Mouse (Mus musculus) neural tube, embryonic 11.5 days (tissue): ENCODE results near the gene Adra1b. TPM values are rescaled to one million over a fixed set of nuclear protein-coding genes. Genes with fewer than 3 reads are reported as not detected.
A peak's percentile ranks its signal among the peaks of the same experiment; 100 is the strongest.

Experiments used
- ATAC-seq: fragments of 200-750 bp; cut with Nextera tagmentation; 2 replicates; pipeline ENCODE4 v1.8.0; 2017; ENCODE audit warnings: moderate number of reproducible peaks, mild to moderate bottlenecking, moderate TSS enrichment, moderate library complexity; ENCODE audit not compliant: insufficient read depth, low FRiP score, low TSS enrichment
- DNase-seq: peaks from one replicate; pipeline ENCODE4 v3.0.0-alpha.2; 2015; ENCODE audit warnings: low spot score
- H3K27ac ChIP-seq: fragments of 300-500 bp; sonication (generic); 2 replicates; pipeline ENCODE4 v1.5.1; 2014; ENCODE audit warnings: low read depth, mild to moderate bottlenecking, low read length
- H3K27me3 ChIP-seq: fragments of 300-500 bp; sonication (generic); 2 replicates; pipeline ENCODE4 v1.6.1; 2014; ENCODE audit warnings: mild to moderate bottlenecking, low read length, mixed read lengths; ENCODE audit not compliant: control insufficient read depth, insufficient read depth
- H3K36me3 ChIP-seq: fragments of 300-500 bp; sonication (generic); 2 replicates; pipeline ENCODE4 v1.6.1; 2014; ENCODE audit warnings: mild to moderate bottlenecking, low read length, moderate library complexity, mixed read lengths; ENCODE audit not compliant: control insufficient read depth, insufficient read depth
- H3K4me1 ChIP-seq: fragments of 300-500 bp; sonication (generic); 2 replicates; pipeline ENCODE4 v1.6.1; 2014; ENCODE audit warnings: low read length, mixed read lengths; ENCODE audit not compliant: control insufficient read depth, insufficient read depth
- H3K4me2 ChIP-seq: fragments of 300-500 bp; sonication (generic); 2 replicates; pipeline ENCODE4 v1.6.1; 2014; ENCODE audit warnings: low read depth, mild to moderate bottlenecking, moderate library complexity
- H3K4me3 ChIP-seq: fragments of 300-500 bp; sonication (generic); 2 replicates; pipeline ENCODE4 v1.5.1; 2014; ENCODE audit warnings: low read depth, low read length
- H3K9ac ChIP-seq: fragments of 300-500 bp; sonication (generic); 2 replicates; pipeline ENCODE4 v1.6.1; 2014; ENCODE audit warnings: mild to moderate bottlenecking, low read length
- H3K9me3 ChIP-seq: fragments of 300-500 bp; sonication (generic); 2 replicates; pipeline ENCODE4 v1.6.1; 2016; ENCODE audit warnings: low read length; ENCODE audit not compliant: control insufficient read depth
- WGBS: fragments of 180-500 bp; shearing (Covaris S2); extraction: QIAGEN DNeasy Blood & Tissue Kit; methylation state at CpG from one replicate; pipeline ENCODE4 v1.1.7; 2014; 5-methylcytosine and 5-hydroxymethylcytosine counted together
- polyA plus RNA-seq: library from polyadenylated mRNA; unstranded; fragments of >200 nt; fragmentation: Nextera tagmentation; extraction: Ambion mirVana; gene quantifications from 2 replicates; pipeline ENCODE4 v1.2.1, GENCODE M21; 2014

The Adra1b gene
- polyA plus RNA-seq, 1 experiment from 2014 or later: 0.37 TPM

DNA sequence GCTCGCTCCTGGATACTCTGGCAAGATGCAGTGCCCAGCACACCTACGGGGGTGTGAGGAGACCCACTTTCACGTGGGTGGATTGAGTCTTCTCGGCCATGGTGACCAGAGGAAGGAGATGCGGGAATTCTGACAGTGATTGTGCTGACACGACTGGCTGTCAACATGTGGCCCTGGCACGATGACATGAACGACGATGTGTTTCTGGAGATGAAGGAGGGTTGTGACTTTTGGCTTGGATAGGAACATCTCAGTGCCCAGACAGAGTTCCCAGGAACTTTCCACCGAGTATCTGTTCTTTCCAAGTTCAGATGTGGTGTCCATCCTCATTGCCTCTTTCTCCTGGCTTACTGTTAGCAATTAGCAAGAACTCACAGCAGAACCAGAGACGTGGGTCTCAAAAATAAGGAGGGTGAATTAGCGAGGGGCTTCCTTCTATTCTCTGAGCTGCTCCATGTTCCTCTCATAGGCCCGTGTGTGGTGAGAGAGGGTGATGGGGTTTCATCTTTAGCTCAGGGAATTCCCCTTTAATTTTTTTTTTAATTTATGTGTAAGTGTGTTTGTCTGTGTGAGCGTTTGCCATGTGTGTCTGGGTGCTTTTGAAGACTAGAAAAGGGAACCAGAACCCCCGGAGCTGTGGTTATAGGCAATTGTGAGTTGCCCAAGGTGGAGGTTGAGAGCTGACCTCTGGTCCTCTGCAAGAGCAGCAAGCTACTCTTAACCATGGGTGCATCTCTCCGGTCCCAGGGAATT, 11.3 kb upstream of the Adra1b start:
- Histone ChIP-seq H3K36me3 (no peaks in the 10 kb centered on the region), H3K4me1 (no peaks in the 10 kb centered on the region), H3K9me3 (no peaks in the 10 kb centered on the region), H3K27ac (no peak overlapping the region), H3K9ac (no peak overlapping the region), H3K4me3 (no peak overlapping the region), H3K27me3 (no peaks in the 10 kb centered on the region), H3K4me2 (no peak overlapping the region)
- ATAC-seq: no peak
- DNase-seq: no peak
- 91% methylated on average over 16 of the region's 16 CpGs for WGBS

DNA sequence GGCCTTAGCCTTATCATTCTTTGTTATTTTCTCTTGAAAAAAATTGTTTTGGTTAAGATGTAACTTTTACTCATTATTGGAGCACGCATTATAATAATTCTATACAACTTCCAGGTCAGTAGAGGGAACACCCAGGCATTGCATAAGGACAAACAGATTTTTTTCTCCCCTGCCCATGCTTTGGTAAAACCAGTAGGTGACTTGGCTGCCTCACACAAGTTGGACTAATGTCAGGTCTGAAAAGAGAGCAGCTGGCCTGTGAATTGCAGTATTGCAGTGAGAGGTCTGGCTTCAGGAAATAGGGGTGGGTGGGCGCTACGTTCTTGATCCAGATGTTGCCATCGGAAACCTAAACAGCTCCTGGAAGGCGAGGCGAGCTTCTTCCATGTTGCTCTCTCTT, 10.6 kb upstream of the Adra1b start:
- Histone ChIP-seq H3K27me3 (no peaks in the 10 kb centered on the region), H3K9ac (no peak overlapping the region), H3K36me3 (no peaks in the 10 kb centered on the region), H3K27ac (no peak overlapping the region), H3K4me1 (no peaks in the 10 kb centered on the region), H3K9me3 (no peaks in the 10 kb centered on the region), H3K4me2 (no peak overlapping the region), H3K4me3 (no peak overlapping the region)
- WGBS: 82% methylated on average over 6 of the region's 6 CpGs
- DNase-seq (no peak), ATAC-seq (no peak)

DNA sequence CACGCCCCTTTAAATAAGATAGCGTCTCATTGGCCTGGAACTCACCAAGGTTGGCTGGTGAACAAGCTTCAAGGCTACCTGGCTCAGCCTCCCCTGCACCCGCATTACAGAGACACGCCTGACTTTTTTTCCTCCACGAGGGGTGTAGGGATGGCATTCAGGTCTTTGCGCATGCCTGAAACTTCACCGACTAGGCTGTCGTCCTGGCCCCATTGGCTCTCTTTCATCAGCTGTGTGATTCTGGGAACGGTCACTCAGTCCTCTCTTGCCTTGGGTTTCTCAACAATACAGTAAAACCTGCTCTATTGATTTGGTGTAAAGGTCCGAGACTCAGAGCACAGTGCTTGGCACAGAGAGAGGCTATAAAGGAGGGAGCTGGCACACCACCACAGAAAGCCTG, 2.3 kb upstream of the Adra1b start:
- no peaks in the 10 kb centered on the region for H3K9me3 ChIP-seq
- no peak for DNase-seq

DNA sequence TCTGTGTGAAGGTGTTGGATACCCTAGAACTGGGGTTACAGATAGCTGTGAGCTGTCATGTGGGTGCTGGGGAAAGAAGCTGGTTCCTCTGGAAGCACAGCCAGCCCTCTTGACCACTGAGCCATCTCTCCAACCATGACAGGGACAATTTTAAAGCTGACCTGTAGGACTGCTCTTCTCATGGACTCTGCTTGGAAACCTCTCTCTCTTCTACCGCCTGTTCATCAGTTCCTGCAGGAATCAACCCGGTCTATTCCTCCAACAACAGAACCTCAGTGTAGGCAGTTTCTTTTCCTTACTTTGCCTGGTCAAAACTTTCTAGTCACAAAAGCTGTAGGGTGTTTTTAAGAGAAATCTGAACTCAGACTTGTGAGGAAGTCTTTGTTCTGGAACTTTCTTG, 1.3 kb downstream of the Adra1b start:
- ATAC-seq (no peak), DNase-seq (no peak)
- Histone ChIP-seq H3K36me3 (no peaks in the 10 kb centered on the region), H3K4me1 (no peaks in the 10 kb centered on the region), H3K4me3 (no peak overlapping the region), H3K4me2 (no peak overlapping the region), H3K27me3 (no peaks in the 10 kb centered on the region), H3K27ac (no peak overlapping the region), H3K9me3 (no peaks in the 10 kb centered on the region), H3K9ac (no peak overlapping the region)
- 89% methylated on average over 2 of the region's 2 CpGs for WGBS

More for the DNA sequence above, 2.3 kb upstream of the Adra1b start:
- H3K27ac ChIP-seq: no peak overlapping the region
- no peak overlapping the region for H3K9ac ChIP-seq
- no peak overlapping the region for H3K4me2 ChIP-seq
- H3K27me3 ChIP-seq: no peaks in the 10 kb centered on the region
- WGBS: 82% methylated on average over 10 of the region's 10 CpGs
- no peak for ATAC-seq
- H3K4me3 ChIP-seq: no peak overlapping the region
- no peaks in the 10 kb centered on the region for H3K36me3 ChIP-seq
- H3K4me1 ChIP-seq: no peaks in the 10 kb centered on the region

DNA sequence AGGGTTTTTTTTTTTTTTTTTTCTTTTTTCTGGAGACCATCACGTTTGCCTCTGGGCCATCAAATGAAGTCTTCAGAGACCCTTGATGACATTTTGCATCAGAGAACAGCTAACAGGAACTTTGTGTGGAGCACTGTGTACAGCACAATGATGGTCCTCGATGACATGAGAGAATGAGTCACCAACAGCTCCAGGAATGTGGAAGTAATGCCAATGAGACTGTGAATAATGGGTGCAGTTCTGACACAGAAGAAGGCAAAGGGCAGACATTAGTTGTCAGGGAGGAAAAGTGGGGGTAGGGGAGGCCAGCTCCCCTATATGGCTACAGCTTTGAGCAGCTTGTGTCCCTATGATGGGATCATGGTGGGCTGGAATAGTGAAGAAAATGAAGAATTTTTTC, 5.7 kb downstream of the Adra1b start:
- no peaks in the 10 kb centered on the region for H3K4me1 ChIP-seq
- H3K27ac ChIP-seq: no peak overlapping the region
- no peak overlapping the region for H3K9ac ChIP-seq
- DNase-seq (no peak), ATAC-seq (no peak)
- 77% methylated on average over 2 of the region's 2 CpGs for WGBS
- H3K4me2 ChIP-seq: no peak overlapping the region
- H3K9me3 ChIP-seq: no peaks in the 10 kb centered on the region
- no peak overlapping the region for H3K4me3 ChIP-seq
- no peaks in the 10 kb centered on the region for H3K36me3 ChIP-seq
- no peaks in the 10 kb centered on the region for H3K27me3 ChIP-seq

DNA sequence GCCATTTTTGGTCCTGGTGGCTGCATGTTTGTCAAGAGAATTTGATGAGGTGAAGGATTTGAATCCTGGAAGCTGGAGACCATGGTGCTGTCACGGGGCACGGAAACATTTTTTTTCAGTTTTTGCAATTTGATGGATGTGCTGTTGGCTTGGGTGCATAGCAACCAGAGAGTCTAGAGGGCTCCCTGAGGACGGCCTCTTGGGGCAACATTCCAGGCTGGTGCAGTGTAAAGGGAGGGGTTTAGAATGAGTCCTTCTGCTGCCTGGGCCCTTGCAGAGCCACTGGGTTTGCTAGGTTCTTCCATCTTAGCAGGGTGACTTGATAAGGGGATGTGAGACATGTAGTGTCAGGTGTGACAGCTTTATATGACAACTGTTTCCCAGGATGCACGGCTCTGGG, 8.5 kb downstream of the Adra1b start:
- Histone ChIP-seq H3K4me1 (no peaks in the 10 kb centered on the region), H3K27me3 (no peaks in the 10 kb centered on the region), H3K9ac (no peak overlapping the region), H3K4me3 (no peak overlapping the region), H3K9me3 (no peaks in the 10 kb centered on the region), H3K4me2 (no peak overlapping the region), H3K36me3 (no peaks in the 10 kb centered on the region), H3K27ac (no peak overlapping the region)
- WGBS: 75% methylated on average over 4 of the region's 4 CpGs
- DNase-seq (no peak), ATAC-seq (no peak)

DNA sequence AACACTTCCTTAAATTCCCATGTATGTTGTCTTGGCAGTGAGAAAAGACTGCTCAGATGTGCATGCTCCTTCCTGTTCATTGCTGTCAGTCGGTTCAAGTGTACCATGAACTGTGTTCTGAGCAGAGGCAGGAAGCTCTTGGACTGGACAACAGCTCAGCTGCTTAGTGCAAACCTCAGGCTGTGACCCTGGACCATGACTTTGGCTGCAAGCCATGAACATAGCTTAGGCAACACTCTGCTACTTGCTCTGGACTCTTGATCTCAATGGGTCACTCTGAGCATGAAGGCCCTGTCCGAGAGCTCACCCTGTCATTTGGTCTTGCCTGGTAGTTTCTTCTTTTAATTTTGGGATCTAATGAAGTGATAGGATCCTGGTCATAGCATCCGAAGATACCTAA, 9.6 kb downstream of the Adra1b start:
- no peak overlapping the region for H3K4me2 ChIP-seq
- H3K9me3 ChIP-seq: no peaks in the 10 kb centered on the region
- H3K27me3 ChIP-seq: no peaks in the 10 kb centered on the region
- H3K27ac ChIP-seq: no peak overlapping the region
- H3K4me3 ChIP-seq: no peak overlapping the region
- 93% methylated on average over 3 of the region's 3 CpGs for WGBS
- no peaks in the 10 kb centered on the region for H3K4me1 ChIP-seq
- DNase-seq (no peak), ATAC-seq (no peak)
- H3K9ac ChIP-seq: no peak overlapping the region
- H3K36me3 ChIP-seq: no peaks in the 10 kb centered on the region

DNA sequence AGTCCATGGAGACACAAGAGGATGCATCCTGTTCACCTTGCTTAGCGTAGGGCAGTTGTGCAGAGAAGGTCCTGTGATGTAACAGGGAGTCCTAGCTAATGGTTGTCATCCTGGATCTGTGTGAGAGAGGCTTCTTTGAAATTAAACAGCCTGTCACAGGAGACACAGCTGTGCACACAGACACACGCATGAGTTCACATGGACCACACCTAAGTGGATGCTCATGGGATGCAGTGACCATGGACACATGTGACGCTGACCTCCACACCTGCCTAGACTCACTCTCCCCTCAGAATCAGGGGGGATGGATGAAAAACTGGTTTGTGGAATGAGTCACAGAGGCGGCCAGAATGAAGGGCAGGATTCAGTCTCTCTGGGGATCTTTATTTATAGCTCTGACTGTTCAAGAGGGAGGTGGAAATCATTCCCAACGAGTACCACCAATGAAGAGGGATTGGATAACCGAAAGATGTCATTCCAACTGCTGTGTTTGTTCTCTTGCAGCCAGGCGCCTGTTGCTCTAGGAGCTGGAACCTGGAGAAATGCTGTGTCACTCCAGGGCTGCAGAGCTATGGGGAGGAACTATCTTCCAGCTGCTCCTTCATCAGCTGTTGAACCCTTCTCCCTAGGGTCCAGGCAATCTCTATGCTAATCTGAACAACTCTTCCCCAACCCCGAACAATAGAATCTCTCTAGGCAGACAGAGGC, 11.6 kb downstream of the Adra1b start:
- H3K9me3 ChIP-seq: no peaks in the 10 kb centered on the region
- ATAC-seq (0 out of 2 replicates have a peak, but pooled peaks have one; percentile 27), DNase-seq (peak; percentile 18)

DNA sequence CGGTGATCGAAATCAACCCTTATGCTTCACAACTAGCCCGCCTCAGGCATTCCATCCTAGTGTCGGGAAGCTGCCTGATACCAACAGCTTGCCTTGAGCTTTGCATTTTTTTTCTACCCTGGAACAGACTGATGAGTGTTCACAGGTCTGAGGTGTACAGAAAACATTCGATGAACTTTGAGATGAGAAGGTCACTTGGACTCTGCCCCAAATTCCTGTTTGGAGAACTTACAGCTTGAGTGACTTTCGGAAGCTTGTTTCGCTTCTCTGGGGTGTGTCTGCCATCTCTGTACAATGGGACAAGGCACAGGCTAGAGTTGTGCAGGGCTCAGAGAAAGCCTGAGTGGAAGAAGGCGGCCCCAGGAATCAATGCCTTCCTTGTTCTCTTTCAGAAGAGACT, 12.3 kb downstream of the Adra1b start:
- H3K4me2 ChIP-seq: no peak overlapping the region
- 89% methylated on average over 8 of the region's 8 CpGs for WGBS
- H3K27me3 ChIP-seq: no peaks in the 10 kb centered on the region
- no peak for ATAC-seq
- H3K36me3 ChIP-seq: no peaks in the 10 kb centered on the region
- DNase-seq: no peak
- no peaks in the 10 kb centered on the region for H3K9me3 ChIP-seq
- H3K9ac ChIP-seq: no peak overlapping the region
- H3K4me3 ChIP-seq: no peak overlapping the region
- no peaks in the 10 kb centered on the region for H3K4me1 ChIP-seq
- H3K27ac ChIP-seq: no peak overlapping the region

More for the DNA sequence above, 11.6 kb downstream of the Adra1b start:
- Histone ChIP-seq H3K36me3 (no peaks in the 10 kb centered on the region), H3K9ac (no peak overlapping the region), H3K27ac (no peak overlapping the region), H3K4me3 (no peak overlapping the region), H3K4me2 (no peak overlapping the region), H3K27me3 (no peaks in the 10 kb centered on the region), H3K4me1 (no peaks in the 10 kb centered on the region)
- WGBS: 69% methylated on average over 8 of the region's 8 CpGs
